Mouse (Mus musculus) 3134 (cell line): ENCODE measurements around the gene Aff4.
A peak's percentile ranks its signal among the peaks of the same experiment; 100 is the strongest.
"Not testable (repeated sequence)": the region's sequence is repeated elsewhere in the genome, so short reads cannot be mapped to it uniquely, and the experiment has no call there.

Experiments
- DNase-seq: peaks from one replicate; pipeline ENCODE4 v3.0.0-alpha.2; 2011; ENCODE audit warnings: low spot score; ENCODE audit not compliant: insufficient read length; ENCODE audit errors: extremely low read depth

Aff4 gene

DNA sequence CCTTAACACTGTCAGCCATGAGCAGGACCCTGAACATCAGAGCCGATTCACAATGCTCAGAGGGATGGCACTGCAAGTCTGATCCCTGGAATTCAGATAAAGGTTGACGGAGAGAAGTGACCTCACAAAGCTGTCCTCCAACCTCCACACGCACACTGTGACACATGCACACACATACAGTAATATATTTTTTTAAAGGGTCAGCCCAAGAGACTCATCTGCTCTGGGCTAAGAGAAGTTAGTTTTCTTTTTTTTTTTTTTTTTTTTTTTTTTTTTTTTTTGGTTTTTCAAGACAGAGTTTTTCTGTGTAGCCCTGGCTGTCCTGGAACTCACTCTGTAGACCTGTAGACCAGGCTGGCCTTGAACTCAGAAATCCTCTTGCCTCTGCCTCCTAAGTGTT is 76.3 kb downstream of the Aff4 start:
- not testable (repeated sequence) for DNase-seq

DNA sequence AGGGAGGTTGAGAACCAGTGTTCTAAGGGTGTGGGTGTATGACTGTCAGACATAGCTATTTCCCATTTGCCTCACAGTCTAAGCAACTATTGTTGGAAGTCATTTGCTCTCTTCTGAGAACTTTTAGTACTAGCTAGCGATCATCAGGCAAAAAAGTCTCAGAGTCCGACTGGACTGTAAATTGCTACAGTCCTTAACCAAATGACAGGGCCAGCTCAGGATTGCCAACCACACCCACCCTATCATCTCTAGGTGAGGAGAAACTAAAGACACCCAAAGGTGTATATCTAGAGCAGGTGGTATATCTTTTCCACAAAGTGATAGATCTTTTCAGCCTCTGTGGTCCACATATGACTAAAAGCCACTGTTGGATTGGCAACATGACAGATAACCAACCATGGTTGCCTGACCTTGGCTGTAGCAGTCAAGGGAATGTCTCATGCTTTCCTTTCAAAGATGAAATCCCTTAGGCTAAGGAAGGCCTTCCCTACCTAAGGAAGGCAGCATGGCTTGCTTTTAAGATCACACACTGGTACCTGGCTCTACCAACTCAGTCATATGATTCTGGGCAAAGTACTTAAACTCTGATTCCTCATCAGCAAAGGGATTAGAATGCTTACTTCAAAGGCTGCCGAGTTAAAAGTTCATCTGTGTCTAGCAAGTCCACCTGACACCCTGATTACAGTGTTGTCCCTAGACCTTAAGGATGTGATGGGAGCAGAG is 77.5 kb downstream of the Aff4 start:
- DNase-seq: no peak

DNA sequence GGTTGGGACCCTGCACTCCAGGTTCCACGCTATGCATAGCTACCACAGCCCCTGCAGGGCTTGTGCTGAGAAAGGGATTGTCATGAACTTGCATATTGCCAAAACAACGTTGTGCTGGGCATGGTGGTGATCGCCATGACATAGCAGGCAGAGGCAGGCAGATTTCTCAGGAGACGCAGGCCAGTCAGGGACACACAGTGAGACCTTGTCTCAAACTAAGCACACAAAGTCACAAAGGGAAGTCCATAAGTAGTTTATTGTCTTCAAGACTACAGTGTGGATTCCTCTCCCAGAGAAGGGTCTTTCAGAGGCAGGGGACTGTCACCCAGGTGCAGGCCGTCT is 78.1 kb downstream of the Aff4 start:
- DNase-seq: no peak

DNA sequence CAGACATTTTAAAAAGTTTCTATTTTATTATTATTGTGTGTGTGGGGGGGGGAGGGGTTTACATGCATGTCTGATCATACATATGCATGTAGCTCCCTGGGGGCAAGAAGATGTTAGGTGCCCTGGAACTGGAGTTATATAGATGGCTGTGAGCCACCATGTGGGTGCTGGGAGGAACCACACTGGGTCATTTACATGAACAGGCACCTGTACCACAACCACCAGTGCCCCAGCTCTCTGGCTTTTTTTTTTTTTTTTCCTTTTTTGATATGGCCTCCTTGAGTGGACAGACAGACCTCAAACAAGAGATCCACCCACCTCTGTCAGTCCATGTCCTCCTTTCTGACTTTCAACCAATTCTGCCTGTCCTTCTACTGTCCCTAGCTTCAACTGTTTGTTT is 78.5 kb downstream of the Aff4 start:
- DNase-seq: no peak

DNA sequence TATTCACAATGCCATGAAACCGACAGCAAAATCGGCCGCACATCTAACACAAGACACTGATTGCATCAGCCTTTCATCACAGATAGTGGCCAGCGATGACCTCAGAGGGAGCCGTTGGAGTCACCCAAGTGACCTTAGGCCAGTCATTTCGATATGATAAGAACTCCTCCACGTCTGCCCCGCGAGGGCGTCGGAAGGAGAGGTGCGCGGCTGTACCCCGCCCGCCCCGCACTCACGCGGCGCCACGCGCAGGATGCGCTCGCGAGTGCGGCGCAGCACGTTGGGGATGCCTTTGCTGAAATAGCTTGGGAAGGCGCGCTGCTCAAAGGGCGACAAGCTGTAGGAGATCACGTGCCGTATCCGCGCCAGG is 79.7 kb downstream of the Aff4 start:
- peak; percentile 91 for DNase-seq

DNA sequence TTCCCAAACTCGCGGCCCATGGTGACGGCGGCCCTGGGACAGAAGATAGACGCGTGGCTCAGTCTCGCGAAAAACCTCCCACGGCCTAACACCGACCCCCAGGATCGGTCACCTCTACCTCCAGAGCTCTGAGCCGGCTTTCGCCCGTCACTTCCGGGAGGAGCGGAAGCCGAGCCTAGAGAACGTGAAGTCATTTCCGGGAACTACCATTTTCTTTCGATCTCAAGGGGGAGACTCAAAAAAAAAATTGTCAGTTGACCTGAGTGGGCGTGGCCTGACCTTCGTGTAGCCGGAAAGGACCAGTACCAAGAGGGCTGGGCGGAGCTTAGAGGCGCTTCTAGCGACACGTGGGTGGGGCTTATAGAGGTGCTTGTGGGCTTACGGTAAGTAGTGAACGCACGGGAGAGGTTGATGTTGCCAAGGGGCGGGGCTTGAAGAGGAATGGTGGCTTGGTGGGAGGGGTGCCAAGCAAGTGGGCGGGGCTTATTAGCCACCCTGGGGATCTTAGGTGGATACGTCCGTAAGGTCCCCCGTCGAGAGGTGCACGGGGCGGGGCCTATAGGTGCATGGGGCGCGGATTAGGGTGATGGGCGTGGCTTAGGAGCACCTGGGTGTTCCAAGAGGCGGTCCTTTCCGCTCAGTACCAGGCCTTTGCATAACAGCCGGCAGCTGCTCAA is 80.2 kb downstream of the Aff4 start, which contains the start of the genes Uqcrq and Gdf9:
TSS of gene Uqcrq (minus strand) at position 162 of the 677 bp plus-strand sequence.
TSS of gene Gdf9 (plus strand) at position 354 of the 677 bp plus-strand sequence.
- DNase-seq: peak; percentile 97

DNA sequence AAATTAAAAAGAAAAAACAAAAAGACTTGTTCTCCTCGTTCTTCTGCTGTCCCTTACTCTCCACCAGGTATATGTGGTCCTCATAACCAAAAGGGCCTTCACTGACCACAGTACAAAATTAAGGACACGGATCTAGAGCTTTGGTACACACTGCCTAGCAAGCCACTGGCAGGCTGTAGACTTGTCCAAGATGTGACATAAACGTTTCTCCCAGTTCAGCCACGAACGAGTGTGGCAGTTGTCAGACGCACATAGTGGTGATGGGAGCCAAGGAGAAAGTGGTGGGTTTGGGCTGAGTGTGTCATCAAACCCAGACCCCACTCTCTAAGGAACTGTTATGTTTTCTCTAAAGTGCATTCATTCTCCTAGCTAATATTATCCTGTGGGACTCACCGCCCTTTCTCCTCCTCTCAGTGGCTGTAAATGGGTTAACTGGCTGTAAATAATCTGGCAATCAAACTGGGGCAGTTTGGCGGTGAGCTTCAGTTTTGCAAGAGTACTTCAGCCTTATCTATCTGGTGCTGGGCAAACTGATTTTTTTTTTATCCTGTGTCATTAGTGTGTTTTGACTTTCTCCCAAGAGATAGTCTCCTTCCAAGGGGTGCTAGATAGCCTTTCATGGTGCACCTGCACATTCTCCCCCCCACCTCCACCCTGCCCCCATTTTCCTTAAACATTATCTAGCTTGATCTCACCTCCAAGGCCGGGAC is 80.9 kb downstream of the Aff4 start:
- DNase-seq: no peak

DNA sequence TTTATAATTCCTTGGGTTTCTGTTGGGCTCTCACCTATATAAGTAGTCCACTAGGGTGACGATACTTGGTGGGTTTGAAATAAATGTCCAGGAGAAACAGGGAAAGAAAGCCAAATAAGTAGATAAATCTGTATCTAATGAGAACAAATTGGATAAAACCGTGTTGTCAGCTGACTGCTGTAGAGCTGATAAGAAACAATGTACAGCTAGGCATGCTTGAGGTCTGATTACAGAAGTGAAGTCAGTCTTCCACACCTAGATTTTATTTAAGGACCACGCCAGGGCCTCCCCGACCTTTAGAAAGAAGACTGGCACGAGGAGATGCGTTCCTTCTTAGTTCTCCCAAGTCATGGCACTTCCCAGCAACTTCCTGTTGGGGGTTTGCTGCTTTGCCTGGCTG is 82.4 kb downstream of the Aff4 start:
- DNase-seq: no peak

DNA sequence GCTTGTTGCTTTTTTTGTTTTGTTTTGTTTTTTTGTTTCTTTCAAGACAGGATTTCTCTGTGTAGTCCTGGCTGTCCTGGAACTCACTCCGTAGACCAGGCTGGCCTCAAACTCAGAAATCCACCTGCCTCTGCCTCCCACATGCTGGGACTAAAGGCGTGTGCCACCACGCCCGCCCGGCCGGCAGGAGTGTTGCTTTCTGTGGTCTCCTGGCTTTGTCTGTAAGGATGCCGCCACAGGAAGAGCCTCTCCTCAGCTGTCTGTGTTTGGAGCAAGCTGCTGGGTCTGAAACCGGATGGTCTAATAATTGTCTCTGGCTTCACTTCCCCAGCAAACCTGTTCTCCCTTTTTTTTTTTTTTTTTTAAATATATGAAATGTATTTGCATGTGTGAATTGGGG is 84.9 kb downstream of the Aff4 start:
- no peak for DNase-seq

DNA sequence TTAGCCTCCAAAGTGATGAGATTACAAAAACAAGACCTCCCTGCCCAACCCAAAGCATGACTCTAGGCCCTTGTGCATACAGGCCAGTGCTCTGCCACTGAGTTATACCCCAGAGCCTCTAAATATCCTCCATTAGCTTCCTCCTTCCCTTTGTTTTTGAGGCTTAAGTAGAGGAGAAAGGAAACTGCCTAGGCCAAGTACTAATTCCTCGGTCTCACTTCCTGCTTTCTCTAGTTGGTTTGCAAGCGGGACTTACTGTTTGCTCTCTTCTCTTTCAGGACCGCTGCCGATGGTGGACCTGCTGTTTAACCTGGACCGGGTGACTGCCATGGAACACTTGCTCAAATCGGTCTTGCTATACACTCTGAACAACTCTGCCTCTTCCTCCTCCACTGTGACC is 85.7 kb downstream of the Aff4 start:
- DNase-seq: no peak

DNA sequence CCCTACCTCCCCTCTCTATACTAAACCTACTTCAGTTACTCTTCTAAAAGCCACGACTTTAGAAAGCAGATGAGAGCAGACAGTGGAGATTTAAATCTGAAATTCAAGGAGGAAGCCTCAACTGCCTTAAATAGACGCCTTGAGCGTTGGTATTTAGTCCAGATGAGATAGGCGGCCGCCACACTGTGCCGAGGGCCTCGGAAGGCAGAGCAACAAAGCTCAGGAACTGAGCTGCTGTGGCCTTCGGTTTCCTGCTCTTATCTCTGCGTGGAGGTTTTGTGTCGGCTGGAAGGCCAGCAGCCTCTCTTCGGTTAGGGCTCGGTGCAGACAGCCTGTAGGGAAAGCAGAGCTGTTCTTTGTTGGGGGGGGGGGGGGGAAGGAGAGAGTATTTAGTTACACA is 91.3 kb downstream of the Aff4 start:
- DNase-seq: no peak

DNA sequence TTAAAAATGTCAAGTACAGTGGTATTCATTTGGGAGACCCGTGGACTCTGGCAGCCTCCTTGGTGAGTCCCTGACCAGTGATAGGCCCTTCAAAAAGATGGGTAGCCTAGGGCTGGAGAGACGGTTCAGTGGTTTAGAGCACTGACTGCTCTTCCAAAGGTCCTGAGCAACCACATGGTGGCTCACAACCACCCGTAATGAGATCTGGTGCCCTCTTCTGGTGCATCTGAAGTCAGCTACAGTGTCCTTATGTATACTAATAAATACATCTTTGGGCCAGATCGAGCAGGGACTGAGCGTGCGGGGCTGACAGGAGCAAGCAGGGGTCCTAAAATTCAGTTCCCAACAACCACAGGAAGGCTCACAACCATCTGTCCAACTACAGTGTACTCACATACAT is 93.2 kb downstream of the Aff4 start:
- no peak for DNase-seq

DNA sequence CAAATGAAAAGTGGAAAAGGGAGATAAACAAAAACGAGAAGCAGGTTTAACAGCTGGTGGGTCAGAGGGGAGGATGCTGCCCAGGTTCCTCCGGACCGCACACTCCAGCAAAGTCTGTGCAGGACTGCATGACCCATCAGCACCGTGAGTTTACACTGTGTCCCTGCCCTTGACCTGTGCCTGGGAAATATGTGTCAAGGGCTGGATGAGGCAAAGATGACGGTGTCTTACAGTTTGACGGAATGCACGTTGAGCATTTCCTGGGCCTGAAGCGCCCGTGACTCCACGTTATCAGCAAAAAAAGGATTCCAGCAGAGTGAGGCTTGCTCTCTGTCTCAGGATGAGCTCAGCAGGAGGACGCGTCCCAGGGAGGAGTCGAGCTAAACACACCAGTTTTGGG is 94.9 kb downstream of the Aff4 start:
- no peak for DNase-seq

DNA sequence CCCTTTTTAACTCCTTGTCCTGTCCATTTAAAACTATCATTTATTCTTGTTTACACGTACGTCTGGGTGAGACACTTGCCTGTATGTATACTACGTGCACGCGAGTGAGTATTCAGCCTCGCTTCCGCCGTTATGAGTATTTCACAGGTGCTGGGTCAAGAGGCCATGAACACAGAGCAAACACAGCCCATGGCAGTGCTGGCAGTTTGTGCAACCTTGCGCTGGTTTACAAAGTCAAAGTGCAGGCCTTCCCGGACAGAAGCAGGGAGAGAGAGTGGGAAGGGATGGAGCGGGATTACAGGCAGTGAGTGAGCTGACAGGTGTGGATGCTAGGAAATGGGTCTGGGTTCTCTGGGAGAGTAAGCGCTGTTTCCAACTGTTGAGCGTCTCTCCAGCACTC is 95.5 kb downstream of the Aff4 start:
- no peak for DNase-seq

DNA sequence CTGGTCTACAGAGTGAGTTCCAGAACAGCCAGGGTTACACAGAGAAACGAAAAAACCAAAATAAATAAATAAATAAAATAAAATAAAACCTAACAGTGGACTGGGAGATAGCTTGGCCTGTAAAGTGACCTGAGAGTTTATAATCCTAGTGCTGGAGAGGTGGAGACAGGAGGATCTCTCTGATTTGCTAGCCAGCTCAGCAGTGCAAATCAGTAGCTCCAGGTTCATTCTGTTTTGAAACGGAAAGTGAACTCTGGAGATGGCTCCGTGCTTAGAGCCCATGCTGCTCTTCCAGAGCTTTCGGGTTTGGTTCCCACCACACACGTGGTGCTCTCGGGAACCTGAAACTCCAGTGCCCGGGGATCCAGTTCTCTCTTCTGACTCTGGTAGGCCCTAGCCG is 97.4 kb downstream of the Aff4 start:
- DNase-seq: no peak

DNA sequence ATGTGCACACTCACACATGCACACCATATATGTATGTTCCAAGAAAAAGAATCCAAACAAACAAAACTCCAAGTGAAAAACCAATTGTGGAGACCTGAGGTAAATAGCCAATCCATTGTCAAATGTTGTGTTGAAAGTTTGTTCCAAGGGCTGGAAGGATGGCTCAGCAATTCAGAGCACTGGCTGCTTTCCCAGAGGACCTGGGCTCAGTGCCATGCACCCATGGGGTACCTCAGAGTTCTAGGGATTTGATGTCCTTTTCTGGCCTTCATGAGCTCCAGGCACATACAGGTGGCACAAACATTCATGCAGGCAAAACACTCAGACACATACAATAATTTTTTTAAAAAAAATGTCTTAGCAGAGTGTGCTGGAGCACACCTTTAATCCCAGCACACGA is 97.9 kb downstream of the Aff4 start:
- DNase-seq: no peak

DNA sequence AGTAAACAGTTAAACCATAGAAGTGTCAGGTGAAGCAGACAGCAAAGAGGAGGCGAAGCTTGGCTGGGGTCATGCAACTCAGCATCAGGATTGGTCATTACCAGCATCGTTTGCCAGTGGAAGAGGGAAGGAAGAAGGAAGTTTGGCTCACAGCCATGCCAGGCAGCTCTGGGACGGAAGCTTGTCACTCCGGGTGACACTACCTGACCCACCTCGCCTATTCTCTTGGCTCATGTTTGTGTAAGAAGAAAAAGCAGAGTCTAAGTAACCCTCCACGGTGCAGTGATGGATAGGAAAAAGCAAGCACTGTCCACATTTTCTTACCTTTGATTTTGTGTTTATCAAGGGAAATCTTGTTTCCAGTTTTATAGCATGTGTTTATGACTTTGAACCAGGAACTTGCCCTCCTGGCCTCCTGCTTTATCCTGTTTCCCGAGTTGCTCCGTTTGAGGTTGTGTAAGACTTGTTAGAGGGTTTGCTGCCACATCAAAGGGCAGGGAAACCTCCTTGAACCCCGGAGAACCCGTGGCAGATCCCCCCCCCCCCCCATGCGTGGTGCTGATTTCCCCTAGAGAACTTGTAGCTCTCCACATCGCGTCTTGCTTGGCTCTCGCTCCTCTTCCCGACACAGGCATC is 99.6 kb downstream of the Aff4 start:
- no peak for DNase-seq

DNA sequence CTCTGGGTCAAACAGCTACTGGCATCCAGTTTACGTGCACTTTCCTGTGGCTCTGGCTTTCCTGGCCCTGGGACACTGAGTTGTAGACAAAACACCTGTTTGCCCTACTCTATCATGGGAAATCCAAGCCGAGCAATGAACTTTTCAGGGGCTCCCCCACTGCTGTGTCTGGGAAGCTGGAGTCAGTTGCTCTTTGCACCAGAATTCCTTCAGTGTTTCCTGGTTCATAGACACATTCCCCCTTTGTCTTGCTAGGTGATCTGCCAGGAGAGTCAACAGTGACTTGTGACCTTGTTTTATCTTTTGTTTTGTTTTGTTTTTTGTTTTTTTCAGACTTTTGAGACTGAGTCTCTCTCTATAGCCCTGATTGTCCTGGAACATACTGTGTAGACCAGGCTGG is 100.7 kb downstream of the Aff4 start:
- no peak for DNase-seq

DNA sequence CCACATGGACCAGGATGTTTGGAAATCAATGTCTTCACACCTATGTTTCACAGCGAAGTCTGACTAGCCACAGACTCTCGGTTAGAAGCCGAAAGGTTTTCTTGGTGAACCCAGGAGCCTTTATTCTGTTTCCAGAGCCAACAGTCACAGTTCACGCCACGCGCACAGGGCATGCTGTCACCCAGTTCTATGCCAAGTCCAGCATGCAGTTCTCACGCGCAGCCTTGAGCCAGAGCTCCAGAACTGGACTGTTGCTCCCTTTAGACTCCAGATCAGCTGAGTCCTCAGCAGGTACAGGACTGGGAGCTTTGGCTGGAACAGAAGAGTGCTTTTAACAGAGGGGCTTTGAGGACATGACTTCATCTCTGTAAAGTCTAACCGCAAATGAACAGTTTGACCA is 101.8 kb downstream of the Aff4 start:
- no peak for DNase-seq

DNA sequence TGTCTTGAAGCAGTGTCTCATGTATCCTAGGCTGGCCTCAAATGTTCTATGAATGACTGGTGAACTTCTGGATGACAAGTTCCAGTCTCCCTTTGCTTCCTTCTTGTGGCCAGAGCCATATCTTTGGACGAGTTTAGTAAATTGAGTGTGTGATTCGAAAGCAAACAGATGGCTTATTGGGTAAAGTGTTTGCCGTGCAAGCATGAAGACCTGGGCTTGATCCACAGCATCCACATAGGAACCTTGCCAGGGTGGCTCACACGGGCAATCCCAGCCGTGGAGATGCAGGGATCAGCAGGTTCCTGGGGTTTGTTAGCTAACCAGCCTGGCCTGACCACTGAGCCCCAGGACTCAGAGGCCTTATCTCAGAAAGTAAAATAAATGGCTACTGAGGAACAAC is 102.4 kb downstream of the Aff4 start:
- no peak for DNase-seq
